12 mouse cellular contexts compared by ENCODE assay signal in genomic region chrX:7772766-7773165, GRCm38 (mm10). TPM values are rescaled to one million over a fixed set of nuclear protein-coding genes. Genes with fewer than 3 reads are reported as not detected.
DNase-seq lines count a peak whose midpoint lies in the region; ATAC-seq and TF ChIP-seq lines count a peak whose summit lies in the region.
"Had no signal": no experiment of that assay in that cellular context is flagged by ENCODE, and none has a peak within 500 bp of the region (broad histone marks: within the 10 kb centered on the region; RNA-seq: fewer than 3 reads in every experiment).

No protein-coding gene starts in this region.

- H3K4me2 ChIP-seq in hindbrain, embryonic 11.5 days (replicated peaks; ENCODE audit: low read depth, low read length): no peak overlapping the region
- H3K4me2 ChIP-seq in hindbrain, embryonic 16.5 days (ENCODE audit: low read length): no peak overlapping the region
- no peak overlapping the region for H3K4me2 ChIP-seq in lung, embryonic 14.5 days
- H3K4me2 ChIP-seq: forebrain, embryonic 13.5 days; neural tube, embryonic 13.5 days had no signal

- DNase-seq in CD4-positive, CD25-positive, alpha-beta regulatory T cell, adult 2 months (ENCODE audit: low read depth, low spot score): peak; percentile 36
- DNase-seq in hindbrain, embryonic 11.5 days (ENCODE audit: low spot score): peak; percentile 14
- DNase-seq in lung, embryonic 14.5 days: no peak
- DNase-seq in lung, postnatal 14 days: no peak
- peak; percentile 34 for DNase-seq in lung, postnatal 10 days
- no peak for DNase-seq in adipocyte (ENCODE audit: low spot score)
- DNase-seq: layer of hippocampus, adult 9-11 months; right cerebral cortex, postnatal 25 days had no signal

- no peak overlapping the region for H3K27ac ChIP-seq in hindbrain, embryonic 11.5 days (ENCODE audit: low read depth, low read length)
- H3K27ac ChIP-seq in hindbrain, embryonic 16.5 days (ENCODE audit: low read depth, low read length): no peak overlapping the region
- no peak overlapping the region for H3K27ac ChIP-seq in lung, embryonic 14.5 days (ENCODE audit: low read depth)
- H3K27ac ChIP-seq: forebrain, embryonic 13.5 days; neural tube, embryonic 13.5 days had no signal

- TF ChIP-seq CTCF in lung, embryonic 14.5 days (IDR thresholded peaks at IDR 0.05; ENCODE audit: low read depth): peak; percentile 40; the same call in 1 of the 2 replicates

- no peaks in the 10 kb centered on the region for H3K27me3 ChIP-seq in hindbrain, embryonic 11.5 days (ENCODE audit: control insufficient read depth, insufficient read depth, low read length)
- no peaks in the 10 kb centered on the region for H3K27me3 ChIP-seq in hindbrain, embryonic 16.5 days (replicated peaks; ENCODE audit: control insufficient read depth, insufficient read depth, low read length)
- no peaks in the 10 kb centered on the region for H3K27me3 ChIP-seq in lung, embryonic 14.5 days (ENCODE audit: insufficient read depth, low read length)
- H3K27me3 ChIP-seq: forebrain, embryonic 13.5 days; neural tube, embryonic 13.5 days had no signal

- no peaks in the 10 kb centered on the region for H3K9me3 ChIP-seq in hindbrain, embryonic 11.5 days (ENCODE audit: control insufficient read depth, low read length)
- no peaks in the 10 kb centered on the region for H3K9me3 ChIP-seq in hindbrain, embryonic 16.5 days (ENCODE audit: control insufficient read depth, low read length)
- no peaks in the 10 kb centered on the region for H3K9me3 ChIP-seq in lung, embryonic 14.5 days (ENCODE audit: low read depth, low read length)
- H3K9me3 ChIP-seq: forebrain, embryonic 13.5 days; neural tube, embryonic 13.5 days had no signal

- no peak overlapping the region for H3K9ac ChIP-seq in hindbrain, embryonic 11.5 days (ENCODE audit: low read depth, low read length)
- no peak overlapping the region for H3K9ac ChIP-seq in hindbrain, embryonic 16.5 days (ENCODE audit: low read depth, low read length)
- no peak overlapping the region for H3K9ac ChIP-seq in lung, embryonic 14.5 days
- H3K9ac ChIP-seq: forebrain, embryonic 13.5 days; neural tube, embryonic 13.5 days had no signal

- ATAC-seq in CD4-positive, CD25-positive, alpha-beta regulatory T cell, adult 4 months: no peak
- no peak for ATAC-seq in hindbrain, embryonic 11.5 days (ENCODE audit: low FRiP score)
- ATAC-seq in hindbrain, embryonic 16.5 days: no peak
- no peak for ATAC-seq in lung, embryonic 14.5 days (ENCODE audit: insufficient read depth)
- ATAC-seq: forebrain, embryonic 13.5 days had no signal

- no peak overlapping the region for H3K4me3 ChIP-seq in hindbrain, embryonic 11.5 days (ENCODE audit: low read depth, low read length)
- H3K4me3 ChIP-seq in hindbrain, embryonic 16.5 days (ENCODE audit: low read length): no peak overlapping the region
- H3K4me3 ChIP-seq in lung, embryonic 14.5 days (ENCODE audit: low read depth, low read length): no peak overlapping the region
- H3K4me3 ChIP-seq: forebrain, embryonic 13.5 days; neural tube, embryonic 13.5 days had no signal

- H3K36me3 ChIP-seq in hindbrain, embryonic 11.5 days (ENCODE audit: control insufficient read depth, insufficient read depth, low read length): no peaks in the 10 kb centered on the region
- H3K36me3 ChIP-seq in hindbrain, embryonic 16.5 days (ENCODE audit: control insufficient read depth, insufficient read depth, low read length): peaks cover 13% of the 10 kb centered on the region
- peaks cover 57% of the 10 kb centered on the region for H3K36me3 ChIP-seq in lung, embryonic 14.5 days (ENCODE audit: insufficient read depth)

- H3K4me1 ChIP-seq in hindbrain, embryonic 11.5 days (replicated peaks; ENCODE audit: control insufficient read depth, insufficient read depth, low read length): no peaks in the 10 kb centered on the region
- H3K4me1 ChIP-seq in hindbrain, embryonic 16.5 days (ENCODE audit: control insufficient read depth, insufficient read depth, low read depth, low read length): no peaks in the 10 kb centered on the region
- H3K4me1 ChIP-seq in lung, embryonic 14.5 days (ENCODE audit: insufficient read depth): no peaks in the 10 kb centered on the region
- H3K4me1 ChIP-seq: forebrain, embryonic 13.5 days; neural tube, embryonic 13.5 days had no signal

- WGBS in hindbrain, embryonic 11.5 days: 57% methylated on average over 2 of the region's 2 CpGs
- WGBS in hindbrain, embryonic 16.5 days: 58% methylated on average over 2 of the region's 2 CpGs
- WGBS in lung, embryonic 14.5 days: 53% methylated on average over 2 of the region's 2 CpGs

RNA-seq across cellular contexts. Expression of gene Tfe3, which starts 10.4 kb away (rescaled TPM):
- polyA plus RNA-seq in CD4-positive, CD25-positive, alpha-beta regulatory T cell, adult 4 months (2017; shearing (Covaris generic)): 10 to 100 TPM in 1 of 2 experiments, 1 to 10 TPM in 1; 8.5 to 14.4 TPM
- polyA plus RNA-seq in hindbrain, embryonic 11.5 days (2014; fragmentation: Nextera tagmentation; extraction: Ambion mirVana): 18.5 and 21.7 TPM in 2 replicates
- polyA plus RNA-seq in hindbrain, embryonic 16.5 days (2015; fragmentation: Nextera tagmentation; extraction: Ambion mirVana): 20.4 and 25.3 TPM in 2 replicates
- 21.7 and 22.5 TPM in 2 replicates for polyA plus RNA-seq in lung, embryonic 14.5 days (2014; fragmentation: Nextera tagmentation; extraction: Ambion mirVana)

RNA-seq across cellular contexts. Expression of gene Gripap1, which starts 16.8 kb away (rescaled TPM):
- 10 to 100 TPM; 58.7 to 98.2 TPM for polyA plus RNA-seq in CD4-positive, CD25-positive, alpha-beta regulatory T cell, adult 4 months (2017; shearing (Covaris generic))
- 46.1 and 53.6 TPM in 2 replicates for polyA plus RNA-seq in hindbrain, embryonic 11.5 days (2014; fragmentation: Nextera tagmentation; extraction: Ambion mirVana)
- 61.5 and 71.9 TPM in 2 replicates for polyA plus RNA-seq in hindbrain, embryonic 16.5 days (2015; fragmentation: Nextera tagmentation; extraction: Ambion mirVana)
- polyA plus RNA-seq in lung, embryonic 14.5 days (2014; fragmentation: Nextera tagmentation; extraction: Ambion mirVana): 30.7 and 34.1 TPM in 2 replicates

RNA-seq across cellular contexts. Expression of gene Ccdc120, which starts 22.1 kb away (rescaled TPM):
- under 1 TPM; 0.20 to 0.52 TPM for polyA plus RNA-seq in CD4-positive, CD25-positive, alpha-beta regulatory T cell, adult 4 months (2017; shearing (Covaris generic))
- 19.9 and 21.5 TPM in 2 replicates for polyA plus RNA-seq in hindbrain, embryonic 11.5 days (2014; fragmentation: Nextera tagmentation; extraction: Ambion mirVana)
- 52.8 and 55.8 TPM in 2 replicates for polyA plus RNA-seq in hindbrain, embryonic 16.5 days (2015; fragmentation: Nextera tagmentation; extraction: Ambion mirVana)
- polyA plus RNA-seq in lung, embryonic 14.5 days (2014; fragmentation: Nextera tagmentation; extraction: Ambion mirVana): 22.7 and 25.3 TPM in 2 replicates

RNA-seq across cellular contexts. Expression of gene Praf2, which starts 44.5 kb away (rescaled TPM):
- polyA plus RNA-seq in CD4-positive, CD25-positive, alpha-beta regulatory T cell, adult 4 months (2017; shearing (Covaris generic)): 10 to 100 TPM; 33.9 to 40.0 TPM
- polyA plus RNA-seq in hindbrain, embryonic 11.5 days (2014; fragmentation: Nextera tagmentation; extraction: Ambion mirVana): 98.3 and 108 TPM in 2 replicates
- polyA plus RNA-seq in hindbrain, embryonic 16.5 days (2015; fragmentation: Nextera tagmentation; extraction: Ambion mirVana): 143 and 144 TPM in 2 replicates
- polyA plus RNA-seq in lung, embryonic 14.5 days (2014; fragmentation: Nextera tagmentation; extraction: Ambion mirVana): 71.2 and 71.8 TPM in 2 replicates

RNA-seq across cellular contexts. Expression of gene Kcnd1, which starts 49.3 kb away (rescaled TPM):
- polyA plus RNA-seq in CD4-positive, CD25-positive, alpha-beta regulatory T cell, adult 4 months (2017; shearing (Covaris generic)): under 1 TPM; 0.63 to 0.72 TPM
- polyA plus RNA-seq in hindbrain, embryonic 11.5 days (2014; fragmentation: Nextera tagmentation; extraction: Ambion mirVana): 1.6 and 2.2 TPM in 2 replicates
- 5.3 and 6.4 TPM in 2 replicates for polyA plus RNA-seq in hindbrain, embryonic 16.5 days (2015; fragmentation: Nextera tagmentation; extraction: Ambion mirVana)
- 1.6 and 2.0 TPM in 2 replicates for polyA plus RNA-seq in lung, embryonic 14.5 days (2014; fragmentation: Nextera tagmentation; extraction: Ambion mirVana)

Comparison
In these comparisons a context has a peak if more than half of its experiments do, and no peak if none do; other contexts are left out.
1. DNase-seq: peak in CD4-positive, CD25-positive, alpha-beta regulatory T cell, adult 2 months (single experiment), hindbrain, embryonic 11.5 days (single experiment) and lung, postnatal 10 days (single experiment); none in lung, embryonic 14.5 days (single experiment), lung, postnatal 14 days (single experiment) and adipocyte (single experiment).
2. RNA of gene Ccdc120, which starts 22.1 kb away (polyA plus RNA-seq): 52.8 to 55.8 TPM in hindbrain, embryonic 16.5 days, 22.7 to 25.3 TPM in lung, embryonic 14.5 days and 19.9 to 21.5 TPM in hindbrain, embryonic 11.5 days; 0.20 to 0.52 TPM in CD4-positive, CD25-positive, alpha-beta regulatory T cell, adult 4 months; every median in the first group is over 10 times any median in the second.